Mouse (Mus musculus): ENCODE results near the gene Top3a. TPM values are rescaled to one million over a fixed set of nuclear protein-coding genes. Genes with fewer than 3 reads are reported as not detected.
"Not testable (repeated sequence)": the region's sequence is repeated elsewhere in the genome, so short reads cannot be mapped to it uniquely, and the experiment has no call there.

Top3a gene
- polyA plus RNA-seq (2015; fragmentation: Nextera tagmentation; extraction: Ambion mirVana), result 14.1 and 15.7 TPM in 2 replicates

- Histone ChIP-seq H3K4me1 (peaks cover 61% of the 10 kb centered on the region), H3K9me3 (replicated peaks) (no peaks in the 10 kb centered on the region), H3K4me2 (replicated peaks) (peak within 1 kb of the TSS; percentile 82), H3K9ac (peak within 1 kb of the TSS; percentile 60), H3K27me3 (no peaks in the 10 kb centered on the region), H3K36me3 (peaks cover 15% of the 10 kb centered on the region; the same call in 1 of the 2 replicates), H3K4me3 (replicated peaks) (peak within 1 kb of the TSS; percentile 75), H3K27ac (replicated peaks) (peak within 1 kb of the TSS; percentile 91)
- ATAC-seq (ENCODE audit: insufficient number of reproducible peaks, low FRiP score, low TSS enrichment, low read depth), result peak; percentile 96
- WGBS, result under 1% methylated on average over 62 of the region's 62 CpGs
Measured at GRCm38 (mm10) chr11:60776829-60777740, at the start of gene Top3a, which contains the start of gene Smcr8. Gene Top3a (minus strand): TSS chr11:60777365. Gene Smcr8 (plus strand): TSS chr11:60777524.

DNA sequence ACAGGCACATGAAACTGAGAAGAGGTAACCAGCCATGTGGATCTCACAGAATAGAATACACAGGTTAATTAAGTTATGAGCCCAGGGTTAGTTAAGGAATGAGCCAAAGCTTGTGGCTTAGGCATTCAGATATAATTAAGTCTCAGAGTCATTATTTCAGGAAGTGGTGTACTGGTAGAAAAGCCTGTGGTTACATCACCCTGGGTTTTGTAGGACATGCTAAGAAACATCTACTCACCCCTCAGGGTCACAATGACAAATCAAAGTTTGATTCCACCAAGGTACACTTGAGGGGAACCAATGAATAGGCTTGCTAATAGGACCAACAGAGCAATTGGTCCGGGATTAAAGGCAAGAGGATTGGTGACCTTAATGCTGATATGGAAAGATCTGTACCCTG lies 49.5 kb upstream of the Top3a start:
- Histone ChIP-seq H3K4me1 (peaks cover 5% of the 10 kb centered on the region), H3K27ac (replicated peaks) (no peak overlapping the region), H3K36me3 (no peaks in the 10 kb centered on the region), H3K9me3 (replicated peaks) (no peaks in the 10 kb centered on the region), H3K4me2 (replicated peaks) (no peak overlapping the region), H3K4me3 (replicated peaks) (no peak overlapping the region), H3K9ac (no peak overlapping the region), H3K27me3 (no peaks in the 10 kb centered on the region)
- no peak for ATAC-seq (ENCODE audit: insufficient number of reproducible peaks, low FRiP score, low TSS enrichment, low read depth)
- WGBS, result 59% methylated on average over 1 of the region's 1 CpGs

GRCm38 (mm10) chr11:60825191-60825590 lies 48.0 kb upstream of the Top3a start:
- Histone ChIP-seq H3K9me3 (replicated peaks) (no peaks in the 10 kb centered on the region), H3K4me3 (replicated peaks) (no peak overlapping the region), H3K27me3 (no peaks in the 10 kb centered on the region), H3K27ac (replicated peaks) (no peak overlapping the region), H3K4me1 (no peaks in the 10 kb centered on the region), H3K4me2 (replicated peaks) (no peak overlapping the region), H3K9ac (no peak overlapping the region), H3K36me3 (no peaks in the 10 kb centered on the region)
- no peak for ATAC-seq (ENCODE audit: insufficient number of reproducible peaks, low FRiP score, low TSS enrichment, low read depth)
- WGBS, result 85% methylated on average over 3 of the region's 3 CpGs

- Histone ChIP-seq H3K27me3 (no peaks in the 10 kb centered on the region), H3K4me1 (no peaks in the 10 kb centered on the region), H3K4me3 (replicated peaks) (no peak overlapping the region), H3K9me3 (replicated peaks) (no peaks in the 10 kb centered on the region), H3K36me3 (no peaks in the 10 kb centered on the region), H3K27ac (replicated peaks) (no peak overlapping the region), H3K4me2 (replicated peaks) (no peak overlapping the region), H3K9ac (no peak overlapping the region)
- no peak for ATAC-seq (ENCODE audit: insufficient number of reproducible peaks, low FRiP score, low TSS enrichment, low read depth)
- 60% methylated on average over 2 of the region's 2 CpGs for WGBS
Measured at GRCm38 (mm10) chr11:60823771-60824170, 46.6 kb upstream of the Top3a start.

DNA sequence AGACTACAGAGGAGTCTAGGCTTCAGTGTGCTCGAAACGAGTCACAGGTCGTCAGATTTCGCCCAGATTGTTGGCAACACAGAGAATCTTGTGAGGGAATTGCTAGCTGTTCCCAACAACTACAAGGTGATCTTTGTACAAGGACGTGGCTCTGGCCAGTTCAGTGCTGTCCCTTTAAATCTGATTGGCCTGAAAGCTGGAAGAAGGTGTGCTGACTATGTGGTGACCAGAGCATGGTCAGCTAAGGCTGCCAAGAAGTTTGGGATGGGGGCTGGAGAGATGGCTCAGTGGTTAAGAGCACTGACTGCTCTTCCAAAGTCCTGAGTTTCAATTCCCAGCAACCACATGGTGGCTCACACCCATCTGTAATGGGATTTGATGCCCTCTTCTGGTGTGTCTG lies 39.2 kb upstream of the Top3a start:
- Histone ChIP-seq H3K27me3 (no peaks in the 10 kb centered on the region), H3K36me3 (no peaks in the 10 kb centered on the region), H3K9me3 (replicated peaks) (no peaks in the 10 kb centered on the region), H3K27ac (replicated peaks) (no peak overlapping the region), H3K9ac (no peak overlapping the region), H3K4me3 (replicated peaks) (no peak overlapping the region), H3K4me2 (replicated peaks) (no peak overlapping the region), H3K4me1 (no peaks in the 10 kb centered on the region)
- WGBS, result 67% methylated on average over 5 of the region's 5 CpGs
- no peak for ATAC-seq (ENCODE audit: insufficient number of reproducible peaks, low FRiP score, low TSS enrichment, low read depth)

GRCm38 (mm10) chr11:60811618-60812017 lies 34.5 kb upstream of the Top3a start, which contains the start of gene Shmt1:
Gene Shmt1 (minus strand): TSS chr11:60811718.
- H3K27me3 ChIP-seq; ATAC-seq (ENCODE audit: insufficient number of reproducible peaks, low FRiP score, low TSS enrichment, low read depth); H3K9ac ChIP-seq; H3K27ac ChIP-seq (replicated peaks); H3K9me3 ChIP-seq (replicated peaks); H3K36me3 ChIP-seq: not testable (repeated sequence)
- Histone ChIP-seq H3K4me1 (peaks cover 26% of the 10 kb centered on the region), H3K4me3 (replicated peaks) (peak within 1 kb of the TSS; percentile 53), H3K4me2 (replicated peaks) (peak within 1 kb of the TSS; percentile 95)
- 21% methylated on average over 6 of the region's 6 CpGs for WGBS

- H3K9ac ChIP-seq, result no peak overlapping the region
- no peaks in the 10 kb centered on the region for H3K27me3 ChIP-seq
- peak overlapping the region; percentile 95 for H3K4me2 ChIP-seq (replicated peaks)
- H3K4me1 ChIP-seq, result peaks cover 26% of the 10 kb centered on the region
- no peaks in the 10 kb centered on the region for H3K9me3 ChIP-seq (replicated peaks)
- no peaks in the 10 kb centered on the region for H3K36me3 ChIP-seq
- peak overlapping the region; percentile 53 for H3K4me3 ChIP-seq (replicated peaks)
- under 1% methylated on average over 29 of the region's 29 CpGs for WGBS
- H3K27ac ChIP-seq (replicated peaks), result no peak overlapping the region
- ATAC-seq (ENCODE audit: insufficient number of reproducible peaks, low FRiP score, low TSS enrichment, low read depth), result peak; percentile 100
Measured at GRCm38 (mm10) chr11:60811054-60811460, 33.9 kb upstream of the Top3a start.

- H3K27me3 ChIP-seq, result no peaks in the 10 kb centered on the region
- no peaks in the 10 kb centered on the region for H3K9me3 ChIP-seq (replicated peaks)
- 10% methylated on average over 14 of the region's 14 CpGs for WGBS
- no peak for ATAC-seq (ENCODE audit: insufficient number of reproducible peaks, low FRiP score, low TSS enrichment, low read depth)
- peak overlapping the region; percentile 53 for H3K4me3 ChIP-seq (replicated peaks)
- H3K27ac ChIP-seq (replicated peaks), result no peak overlapping the region
- no peak overlapping the region for H3K9ac ChIP-seq
- H3K4me1 ChIP-seq, result peaks cover 26% of the 10 kb centered on the region
- H3K4me2 ChIP-seq (replicated peaks), result peak overlapping the region; percentile 95
- no peaks in the 10 kb centered on the region for H3K36me3 ChIP-seq
Measured at GRCm38 (mm10) chr11:60810046-60810965, 33.1 kb upstream of the Top3a start.

GRCm38 (mm10) chr11:60809546-60809945 lies 32.4 kb upstream of the Top3a start:
- no peaks in the 10 kb centered on the region for H3K36me3 ChIP-seq
- no peak for ATAC-seq (ENCODE audit: insufficient number of reproducible peaks, low FRiP score, low TSS enrichment, low read depth)
- peak overlapping the region; percentile 53; the same call in 1 of the 2 replicates for H3K4me3 ChIP-seq (replicated peaks)
- no peaks in the 10 kb centered on the region for H3K9me3 ChIP-seq (replicated peaks)
- no peak overlapping the region for H3K9ac ChIP-seq
- 42% methylated on average over 1 of the region's 1 CpGs for WGBS
- H3K4me2 ChIP-seq (replicated peaks), result peak overlapping the region; percentile 95
- peaks cover 26% of the 10 kb centered on the region for H3K4me1 ChIP-seq
- H3K27ac ChIP-seq (replicated peaks), result no peak overlapping the region
- no peaks in the 10 kb centered on the region for H3K27me3 ChIP-seq

- Histone ChIP-seq H3K4me3 (replicated peaks) (no peak overlapping the region), H3K36me3 (no peaks in the 10 kb centered on the region), H3K27me3 (no peaks in the 10 kb centered on the region), H3K9me3 (replicated peaks) (no peaks in the 10 kb centered on the region), H3K4me2 (replicated peaks) (no peak overlapping the region), H3K4me1 (peaks cover 26% of the 10 kb centered on the region), H3K27ac (replicated peaks) (no peak overlapping the region), H3K9ac (no peak overlapping the region)
- no peak for ATAC-seq (ENCODE audit: insufficient number of reproducible peaks, low FRiP score, low TSS enrichment, low read depth)
- WGBS, result 67% methylated on average over 4 of the region's 4 CpGs
Measured at GRCm38 (mm10) chr11:60808286-60809070, 31.3 kb upstream of the Top3a start.
